Mouse (Mus musculus): Measurements from ENCODE around the gene Troap. TPM values are rescaled to one million over a fixed set of nuclear protein-coding genes. Genes with fewer than 3 reads are reported as not detected.
A peak's percentile ranks its signal among the peaks of the same experiment; 100 is the strongest.
"Not testable (repeated sequence)": the region's sequence is repeated elsewhere in the genome, so short reads cannot be mapped to it uniquely, and the experiment has no call there.

The Troap gene
- polyA plus RNA-seq, 1 experiment from 2014 or later, result 23.8 TPM

- Histone ChIP-seq H3K9me3 (replicated peaks; ENCODE audit: control insufficient read depth, low read length) (no peaks in the 10 kb centered on the region), H3K27me3 (ENCODE audit: control insufficient read depth, insufficient read depth, low read length) (no peaks in the 10 kb centered on the region), H3K36me3 (replicated peaks; ENCODE audit: control insufficient read depth, insufficient read depth, low read depth, low read length) (peaks cover 5% of the 10 kb centered on the region), H3K9ac (replicated peaks; ENCODE audit: low read length) (peak overlapping the region; percentile 80), H3K4me2 (ENCODE audit: low read depth, low read length) (peak overlapping the region; percentile 76), H3K27ac (replicated peaks; ENCODE audit: low read depth, low read length) (peak overlapping the region; percentile 92), H3K4me1 (ENCODE audit: control insufficient read depth, insufficient read depth, low read length) (peaks cover 4% of the 10 kb centered on the region), H3K4me3 (ENCODE audit: low read depth, low read length) (peak overlapping the region; percentile 46)
- ATAC-seq (replicated peaks; ENCODE audit: insufficient number of reproducible peaks, low FRiP score, low TSS enrichment, low read depth) (peak; percentile 95), DNase-seq (ENCODE audit: low spot score) (peak; percentile 99)
- WGBS, result under 1% methylated on average over 44 of the region's 44 CpGs
These were observed 392 bp downstream of the Troap start for GRCm38 (mm10) chr15:99074600-99075333.

DNA sequence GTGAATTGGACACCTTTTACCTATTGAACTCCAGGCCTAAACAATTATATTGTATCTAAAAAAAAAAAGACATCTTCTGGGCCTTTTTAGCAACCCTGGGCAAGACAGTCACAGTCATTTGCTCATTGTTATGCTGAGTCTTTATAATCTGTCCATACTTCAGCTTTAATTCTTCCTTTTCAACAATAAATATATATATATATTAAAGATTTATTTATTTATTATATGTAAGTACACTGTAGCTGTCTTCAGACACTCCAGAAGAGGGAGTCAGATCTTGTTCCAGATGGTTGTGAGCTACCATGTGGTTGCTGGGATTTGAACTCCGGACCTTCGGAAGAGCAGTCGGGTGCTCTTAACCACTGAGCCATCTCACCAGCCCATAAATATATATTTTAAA is 1.6 kb downstream of the Troap start:
- not testable (repeated sequence) for H3K36me3 ChIP-seq (replicated peaks; ENCODE audit: control insufficient read depth, insufficient read depth, low read depth, low read length); DNase-seq (ENCODE audit: low spot score); H3K27me3 ChIP-seq (ENCODE audit: control insufficient read depth, insufficient read depth, low read length); H3K27ac ChIP-seq (replicated peaks; ENCODE audit: low read depth, low read length); H3K9ac ChIP-seq (replicated peaks; ENCODE audit: low read length); H3K9me3 ChIP-seq (replicated peaks; ENCODE audit: control insufficient read depth, low read length); H3K4me3 ChIP-seq (ENCODE audit: low read depth, low read length); ATAC-seq (replicated peaks; ENCODE audit: insufficient number of reproducible peaks, low FRiP score, low TSS enrichment, low read depth); H3K4me1 ChIP-seq (ENCODE audit: control insufficient read depth, insufficient read depth, low read length)
- 95% methylated on average over 3 of the region's 3 CpGs for WGBS
- peak overlapping the region; percentile 50 for H3K4me2 ChIP-seq (ENCODE audit: low read depth, low read length)

DNA sequence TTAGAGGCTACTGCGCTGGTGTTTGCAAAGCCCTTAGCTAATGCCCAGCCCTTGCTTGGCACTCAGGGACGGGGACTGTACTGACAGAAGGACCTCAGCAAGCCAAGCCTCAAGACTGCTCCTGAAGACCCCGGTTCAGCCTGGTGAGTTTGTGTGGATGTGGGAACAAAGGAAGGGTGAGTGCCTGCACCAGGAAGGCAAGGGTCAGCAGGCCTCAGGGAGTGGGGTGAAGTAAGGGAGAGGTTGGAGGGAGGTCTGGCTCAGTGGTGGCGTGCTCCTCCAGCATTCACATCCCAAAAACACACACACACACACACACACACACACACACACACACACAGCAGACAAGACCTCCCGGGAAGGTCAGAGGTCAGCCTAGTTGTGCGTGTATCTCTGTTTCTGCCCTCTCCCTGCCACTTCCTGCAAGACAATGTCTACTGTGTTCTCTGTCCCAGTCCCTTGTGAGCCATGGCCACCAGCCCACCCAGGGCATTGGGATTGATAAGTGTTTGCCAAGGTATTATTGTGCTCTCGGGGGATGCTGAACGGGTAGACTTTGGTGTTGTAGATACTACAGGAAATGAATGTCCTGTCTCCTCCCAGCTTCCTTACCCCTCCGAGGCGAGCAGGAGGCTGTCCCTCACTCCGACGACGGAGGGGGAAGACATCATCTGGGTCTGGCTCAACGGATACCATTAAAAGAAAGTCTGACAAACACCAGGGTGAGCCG is 4.0 kb downstream of the Troap start:
- ATAC-seq (replicated peaks; ENCODE audit: insufficient number of reproducible peaks, low FRiP score, low TSS enrichment, low read depth) (no peak), DNase-seq (ENCODE audit: low spot score) (no peak)
- no peak overlapping the region for H3K27ac ChIP-seq (replicated peaks; ENCODE audit: low read depth, low read length)
- no peak overlapping the region for H3K4me3 ChIP-seq (ENCODE audit: low read depth, low read length)
- H3K9me3 ChIP-seq (replicated peaks; ENCODE audit: control insufficient read depth, low read length), result no peaks in the 10 kb centered on the region
- H3K9ac ChIP-seq (replicated peaks; ENCODE audit: low read length), result no peak overlapping the region
- H3K4me1 ChIP-seq (ENCODE audit: control insufficient read depth, insufficient read depth, low read length), result peaks cover 4% of the 10 kb centered on the region
- peaks cover 12% of the 10 kb centered on the region for H3K36me3 ChIP-seq (replicated peaks; ENCODE audit: control insufficient read depth, insufficient read depth, low read depth, low read length)
- peak overlapping the region; percentile 4; the same call in 1 of the 2 replicates for H3K4me2 ChIP-seq (ENCODE audit: low read depth, low read length)
- WGBS, result 46% methylated on average over 15 of the region's 15 CpGs
- no peaks in the 10 kb centered on the region for H3K27me3 ChIP-seq (ENCODE audit: control insufficient read depth, insufficient read depth, low read length)

DNA sequence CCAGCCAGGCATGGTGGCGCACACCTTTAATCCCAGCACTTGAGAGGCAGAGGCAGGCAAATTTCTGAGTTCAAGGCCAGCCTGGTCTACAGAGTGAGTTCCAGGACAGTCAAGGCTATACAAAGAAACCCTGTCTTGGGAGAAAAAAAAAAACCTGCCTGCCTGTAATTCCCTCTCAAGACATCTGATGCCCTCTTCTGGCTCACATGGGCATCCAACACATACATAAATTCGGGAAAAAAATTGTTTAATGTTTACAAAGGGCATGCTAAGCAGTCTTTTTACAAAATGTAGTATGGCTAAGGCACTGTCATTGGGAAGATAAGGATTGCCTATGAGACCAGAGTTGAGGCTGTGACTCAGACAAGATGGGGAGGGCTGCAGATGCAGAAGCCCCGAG is 5.4 kb downstream of the Troap start:
- no peaks in the 10 kb centered on the region for H3K9me3 ChIP-seq (replicated peaks; ENCODE audit: control insufficient read depth, low read length)
- H3K36me3 ChIP-seq (replicated peaks; ENCODE audit: control insufficient read depth, insufficient read depth, low read depth, low read length), result peaks cover 12% of the 10 kb centered on the region
- ATAC-seq (replicated peaks; ENCODE audit: insufficient number of reproducible peaks, low FRiP score, low TSS enrichment, low read depth) (no peak), DNase-seq (ENCODE audit: low spot score) (no peak)
- H3K4me3 ChIP-seq (ENCODE audit: low read depth, low read length), result no peak overlapping the region
- no peak overlapping the region for H3K4me2 ChIP-seq (ENCODE audit: low read depth, low read length)
- H3K27ac ChIP-seq (replicated peaks; ENCODE audit: low read depth, low read length), result no peak overlapping the region
- peaks cover 4% of the 10 kb centered on the region for H3K4me1 ChIP-seq (ENCODE audit: control insufficient read depth, insufficient read depth, low read length)
- no peak overlapping the region for H3K9ac ChIP-seq (replicated peaks; ENCODE audit: low read length)
- H3K27me3 ChIP-seq (ENCODE audit: control insufficient read depth, insufficient read depth, low read length), result peaks cover 2% of the 10 kb centered on the region; the same call in 1 of the 2 replicates
- 78% methylated on average over 3 of the region's 3 CpGs for WGBS

DNA sequence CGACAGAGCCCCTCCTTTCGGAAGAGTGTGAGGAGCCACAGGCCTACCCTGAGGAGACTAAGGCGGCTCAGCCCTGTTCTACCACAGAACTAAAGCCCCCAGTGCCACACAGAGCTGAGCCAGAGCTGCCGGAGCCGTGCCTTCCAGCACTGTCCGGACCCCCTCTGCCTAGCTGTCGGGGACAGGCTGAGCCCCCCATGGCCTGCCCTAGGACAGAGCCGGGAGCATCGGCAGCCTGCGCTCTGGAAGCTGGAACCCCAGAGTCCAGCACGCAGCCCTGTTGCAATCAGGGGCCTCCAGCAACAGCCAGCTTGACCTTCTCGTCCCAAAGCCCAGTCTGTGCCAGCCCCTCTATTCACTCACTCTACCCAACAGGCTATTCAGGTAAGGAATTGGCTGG is 7.9 kb downstream of the Troap start:
- Histone ChIP-seq H3K4me2 (ENCODE audit: low read depth, low read length) (no peak overlapping the region), H3K9ac (replicated peaks; ENCODE audit: low read length) (no peak overlapping the region), H3K27me3 (ENCODE audit: control insufficient read depth, insufficient read depth, low read length) (peaks cover 22% of the 10 kb centered on the region), H3K9me3 (replicated peaks; ENCODE audit: control insufficient read depth, low read length) (no peaks in the 10 kb centered on the region), H3K27ac (replicated peaks; ENCODE audit: low read depth, low read length) (no peak overlapping the region), H3K4me3 (ENCODE audit: low read depth, low read length) (no peak overlapping the region), H3K36me3 (replicated peaks; ENCODE audit: control insufficient read depth, insufficient read depth, low read depth, low read length) (peaks cover 12% of the 10 kb centered on the region), H3K4me1 (ENCODE audit: control insufficient read depth, insufficient read depth, low read length) (no peaks in the 10 kb centered on the region; the same call in 1 of the 2 replicates)
- ATAC-seq (replicated peaks; ENCODE audit: insufficient number of reproducible peaks, low FRiP score, low TSS enrichment, low read depth) (0 out of 2 replicates have a peak, but pooled peaks have one; percentile 19), DNase-seq (ENCODE audit: low spot score) (no peak)
- 94% methylated on average over 12 of the region's 12 CpGs for WGBS

- Histone ChIP-seq H3K4me3 (ENCODE audit: low read depth, low read length) (no peak overlapping the region), H3K27ac (replicated peaks; ENCODE audit: low read depth, low read length) (no peak overlapping the region), H3K4me2 (ENCODE audit: low read depth, low read length) (no peak overlapping the region), H3K4me1 (ENCODE audit: control insufficient read depth, insufficient read depth, low read length) (no peaks in the 10 kb centered on the region), H3K9me3 (replicated peaks; ENCODE audit: control insufficient read depth, low read length) (no peaks in the 10 kb centered on the region), H3K9ac (replicated peaks; ENCODE audit: low read length) (no peak overlapping the region), H3K36me3 (replicated peaks; ENCODE audit: control insufficient read depth, insufficient read depth, low read depth, low read length) (peaks cover 12% of the 10 kb centered on the region), H3K27me3 (ENCODE audit: control insufficient read depth, insufficient read depth, low read length) (peaks cover 27% of the 10 kb centered on the region)
- DNase-seq (ENCODE audit: low spot score) (no peak), ATAC-seq (replicated peaks; ENCODE audit: insufficient number of reproducible peaks, low FRiP score, low TSS enrichment, low read depth) (no peak)
- WGBS, result 88% methylated on average over 16 of the region's 16 CpGs
These were observed 8.5 kb downstream of the Troap start for GRCm38 (mm10) chr15:99082840-99083239.

- no peak overlapping the region for H3K9ac ChIP-seq (replicated peaks; ENCODE audit: low read length)
- H3K4me1 ChIP-seq (ENCODE audit: control insufficient read depth, insufficient read depth, low read length), result no peaks in the 10 kb centered on the region
- H3K4me3 ChIP-seq (ENCODE audit: low read depth, low read length), result no peak overlapping the region
- no peak overlapping the region for H3K27ac ChIP-seq (replicated peaks; ENCODE audit: low read depth, low read length)
- peaks cover 10% of the 10 kb centered on the region for H3K36me3 ChIP-seq (replicated peaks; ENCODE audit: control insufficient read depth, insufficient read depth, low read depth, low read length)
- no peak overlapping the region for H3K4me2 ChIP-seq (ENCODE audit: low read depth, low read length)
- H3K9me3 ChIP-seq (replicated peaks; ENCODE audit: control insufficient read depth, low read length), result no peaks in the 10 kb centered on the region
- 74% methylated on average over 9 of the region's 9 CpGs for WGBS
- peak; percentile 65 for DNase-seq (ENCODE audit: low spot score)
- peaks cover 31% of the 10 kb centered on the region for H3K27me3 ChIP-seq (ENCODE audit: control insufficient read depth, insufficient read depth, low read length)
- ATAC-seq (replicated peaks; ENCODE audit: insufficient number of reproducible peaks, low FRiP score, low TSS enrichment, low read depth), result no peak
These were observed 8.9 kb downstream of the Troap start for GRCm38 (mm10) chr15:99083258-99083657.
